Comparison of ENCODE assay signal across 18 mouse cellular contexts in the genomic region with DNA sequence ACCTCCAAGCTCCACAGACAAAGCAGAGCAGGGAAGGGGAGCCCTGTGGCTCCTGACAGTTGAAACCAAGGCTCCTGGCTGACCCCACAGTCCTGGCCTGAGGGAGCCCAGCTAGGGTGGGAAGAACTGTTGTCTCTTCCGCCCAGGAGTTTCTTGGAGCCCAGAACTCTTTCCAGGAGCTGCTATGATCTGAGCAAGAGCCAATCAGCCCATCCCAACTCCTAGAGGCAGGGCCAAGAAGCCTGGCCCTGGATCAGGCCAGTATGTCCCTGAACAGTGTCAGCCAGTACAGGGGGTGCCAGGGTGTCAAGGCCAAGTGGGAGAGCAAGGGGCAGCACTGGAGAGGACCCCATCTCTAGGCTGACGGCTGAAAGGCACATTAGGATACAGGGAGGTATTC. TPM values are rescaled to one million over a fixed set of nuclear protein-coding genes. Genes with fewer than 3 reads are reported as not detected.
DNase-seq lines count a peak whose midpoint lies in the region; ATAC-seq and TF ChIP-seq lines count a peak whose summit lies in the region.
"Had no signal": no experiment of that assay in that cellular context is flagged by ENCODE, and none has a peak within 500 bp of the region (broad histone marks: within the 10 kb centered on the region; RNA-seq: fewer than 3 reads in every experiment).

No protein-coding gene starts in this region.

- intact Hi-C loops in heart, postnatal 14 days (cut with DNase I): no loop called here

- no peak for TF ChIP-seq CTCF in G1E (IDR thresholded peaks at IDR 0.05; ENCODE audit: low read depth, low read length)

- no peak for ATAC-seq in heart, embryonic 11.5 days (replicated peaks; ENCODE audit: insufficient number of reproducible peaks, low FRiP score, low TSS enrichment)
- no peak for ATAC-seq in G1E (ENCODE audit: extremely low read depth, insufficient number of reproducible peaks, low FRiP score, poor library complexity, severe bottlenecking)
- no peak for ATAC-seq in liver, embryonic 15.5 days (ENCODE audit: insufficient read depth)

- no peak overlapping the region for H3K4me3 ChIP-seq in heart, embryonic 11.5 days (ENCODE audit: low read depth, low read length)
- peak overlapping the region; percentile 51; the same call in 1 of the 2 replicates for H3K4me3 ChIP-seq in G1E (ENCODE audit: low read depth, low read length)
- H3K4me3 ChIP-seq in embryonic facial prominence, embryonic 10.5 days: no peak overlapping the region
- peak overlapping the region; percentile 24; the same call in 1 of the 2 replicates for H3K4me3 ChIP-seq in liver, embryonic 15.5 days (replicated peaks)
- H3K4me3 ChIP-seq: embryonic facial prominence, embryonic 13.5 days; left cerebral cortex, adult 2 months; limb, embryonic 15.5 days had no signal

- H3K9ac ChIP-seq in heart, embryonic 11.5 days (ENCODE audit: low read depth, low read length): peak overlapping the region; percentile 46; the same call in 1 of the 2 replicates
- peak overlapping the region; percentile 62 for H3K9ac ChIP-seq in liver, embryonic 15.5 days
- H3K9ac ChIP-seq: embryonic facial prominence, embryonic 13.5 days; limb, embryonic 15.5 days had no signal

- H3K27ac ChIP-seq in heart, embryonic 11.5 days (ENCODE audit: low read depth, low read length): peak overlapping the region; percentile 86
- H3K27ac ChIP-seq in embryonic facial prominence, embryonic 10.5 days (replicated peaks): peak overlapping the region; percentile 62; the same call in 1 of the 2 replicates
- peak overlapping the region; percentile 95 for H3K27ac ChIP-seq in liver, embryonic 15.5 days (replicated peaks)
- H3K27ac ChIP-seq: embryonic facial prominence, embryonic 13.5 days; left cerebral cortex, adult 2 months; limb, embryonic 15.5 days had no signal

- H3K4me1 ChIP-seq in heart, embryonic 11.5 days (ENCODE audit: control insufficient read depth, insufficient read depth, low read length): peaks cover 99% of the 10 kb centered on the region
- peaks cover 100% of the 10 kb centered on the region for H3K4me1 ChIP-seq in G1E (ENCODE audit: insufficient read depth, low read depth, low read length)
- peaks cover 64% of the 10 kb centered on the region for H3K4me1 ChIP-seq in embryonic facial prominence, embryonic 10.5 days
- H3K4me1 ChIP-seq in liver, embryonic 15.5 days (replicated peaks): peaks cover 100% of the 10 kb centered on the region
- H3K4me1 ChIP-seq: embryonic facial prominence, embryonic 13.5 days had no signal

- 66% methylated on average over 2 of the region's 2 CpGs for WGBS in heart, embryonic 11.5 days (ENCODE audit: insufficient replicate concordance)
- WGBS in embryonic facial prominence, embryonic 10.5 days: 76% methylated on average over 2 of the region's 2 CpGs
- 41% methylated on average over 2 of the region's 2 CpGs for WGBS in liver, embryonic 15.5 days (ENCODE audit: insufficient replicate concordance)

- H3K36me3 ChIP-seq in heart, embryonic 11.5 days (ENCODE audit: control insufficient read depth, insufficient read depth, low read length): peaks cover 7% of the 10 kb centered on the region
- H3K36me3 ChIP-seq in G1E (replicated peaks): peaks cover 99% of the 10 kb centered on the region
- peaks cover 27% of the 10 kb centered on the region for H3K36me3 ChIP-seq in embryonic facial prominence, embryonic 10.5 days (replicated peaks)
- peaks cover 97% of the 10 kb centered on the region for H3K36me3 ChIP-seq in liver, embryonic 15.5 days (replicated peaks)

- no peaks in the 10 kb centered on the region for H3K9me3 ChIP-seq in heart, embryonic 11.5 days (replicated peaks; ENCODE audit: control insufficient read depth, low read length)
- no peaks in the 10 kb centered on the region for H3K9me3 ChIP-seq in G1E (replicated peaks)
- no peaks in the 10 kb centered on the region for H3K9me3 ChIP-seq in embryonic facial prominence, embryonic 10.5 days
- H3K9me3 ChIP-seq in liver, embryonic 15.5 days (replicated peaks): no peaks in the 10 kb centered on the region
- H3K9me3 ChIP-seq: embryonic facial prominence, embryonic 13.5 days; limb, embryonic 15.5 days had no signal

- H3K4me2 ChIP-seq in heart, embryonic 11.5 days: 0 out of 2 replicates have a peak overlapping the region, but pooled peaks have one; percentile 2
- H3K4me2 ChIP-seq in liver, embryonic 15.5 days: peak overlapping the region; percentile 56
- H3K4me2 ChIP-seq: embryonic facial prominence, embryonic 13.5 days; limb, embryonic 15.5 days had no signal

- no peaks in the 10 kb centered on the region for H3K27me3 ChIP-seq in heart, embryonic 11.5 days (ENCODE audit: control insufficient read depth, insufficient read depth, low read length)
- H3K27me3 ChIP-seq in G1E (ENCODE audit: insufficient read depth, low read length): no peaks in the 10 kb centered on the region
- no peaks in the 10 kb centered on the region; the same call in 1 of the 2 replicates for H3K27me3 ChIP-seq in embryonic facial prominence, embryonic 10.5 days (replicated peaks; ENCODE audit: low read depth, poor library complexity, severe bottlenecking)
- no peaks in the 10 kb centered on the region for H3K27me3 ChIP-seq in liver, embryonic 15.5 days
- H3K27me3 ChIP-seq: embryonic facial prominence, embryonic 13.5 days; limb, embryonic 15.5 days had no signal

- no peak for DNase-seq in heart, postnatal 14 days
- DNase-seq in G1E (ENCODE audit: low spot score): no peak
- no peak for DNase-seq in embryonic facial prominence, embryonic 10.5 days (ENCODE audit: low spot score)
- DNase-seq in ovary, postnatal 10 days (ENCODE audit: low spot score): no peak
- no peak for DNase-seq in frontal cortex, postnatal 14 days (ENCODE audit: low spot score in 2 of 2)
- DNase-seq: adrenal gland, adult 8-10 months; cerebellum, postnatal 36 days; right cerebral cortex, postnatal 14 days; thymus, postnatal 25 days had no signal

RNA-seq across cellular contexts. Expression of gene Zfpm1, which starts 30.6 kb away (rescaled TPM):
- polyA plus RNA-seq in heart, embryonic 11.5 days (2014; fragmentation: Nextera tagmentation; extraction: Ambion mirVana): 6.9 and 7.9 TPM in 2 replicates
- total RNA-seq in heart, postnatal 14 days (2021): 10 to 100 TPM; 25.5 to 26.9 TPM
- 254 and 292 TPM in 2 replicates for total RNA-seq in G1E (2014; fragmentation: Nextera tagmentation)
- total RNA-seq in G1E (2017): 53.1 and 54.4 TPM in 2 replicates
- polyA plus RNA-seq in G1E (2012): 1,150 and 1,251 TPM in 2 replicates
- 1.5 and 2.0 TPM in 2 replicates for polyA plus RNA-seq in embryonic facial prominence, embryonic 10.5 days (2016; fragmentation: Nextera tagmentation; extraction: Ambion mirVana)
- 12.0 and 14.9 TPM in 2 replicates for polyA plus RNA-seq in liver, embryonic 15.5 days (2015; fragmentation: Nextera tagmentation; extraction: Ambion mirVana)

RNA-seq across cellular contexts. Expression of gene Trhr2, which starts 48.0 kb away (rescaled TPM):
- not detected in 2 replicates for polyA plus RNA-seq in heart, embryonic 11.5 days (2014; fragmentation: Nextera tagmentation; extraction: Ambion mirVana)
- total RNA-seq in heart, postnatal 14 days (2021): not detected
- total RNA-seq in G1E (2014; fragmentation: Nextera tagmentation): not detected in 2 replicates
- total RNA-seq in G1E (2017): not detected in 2 replicates
- polyA plus RNA-seq in G1E (2012): not detected in 2 replicates
- polyA plus RNA-seq in embryonic facial prominence, embryonic 10.5 days (2016; fragmentation: Nextera tagmentation; extraction: Ambion mirVana): not detected in 2 replicates
- not detected in 2 replicates for polyA plus RNA-seq in liver, embryonic 15.5 days (2015; fragmentation: Nextera tagmentation; extraction: Ambion mirVana)
- total RNA-seq: adrenal gland, adult 8-10 months; heart, postnatal 36 days; neutrophil, adult 5-6 weeks had no signal
- polyA plus RNA-seq: intestine, embryonic 14.5 days; large intestine, adult 2 months had no signal

Comparison
In these comparisons a context has a peak if more than half of its experiments do, and no peak if none do; other contexts are left out.
1. H3K4me3 ChIP-seq: peak in G1E (single experiment) and liver, embryonic 15.5 days (single experiment); none in heart, embryonic 11.5 days (single experiment) and embryonic facial prominence, embryonic 10.5 days (single experiment).
2. RNA of gene Zfpm1, which starts 30.6 kb away (polyA plus RNA-seq): 1,150 to 1,251 TPM in G1E; 12.0 to 14.9 TPM in liver, embryonic 15.5 days, 6.9 to 7.9 TPM in heart, embryonic 11.5 days and 1.5 to 2.0 TPM in embryonic facial prominence, embryonic 10.5 days; every median in the first group is over 10 times any median in the second.
3. Peak in every context shown above with its lines, with median percentiles within 50 percentile points of each other: H3K27ac ChIP-seq.